Mouse (Mus musculus) gonadal fat pad, adult 2 months (tissue): Measurements from ENCODE around the gene Glycam1. TPM values are rescaled to one million over a fixed set of nuclear protein-coding genes. Genes with fewer than 3 reads are reported as not detected.

ENCODE experiments used
- DNase-seq: peaks from one replicate; pipeline ENCODE4 v3.0.0-alpha.2; 2012; ENCODE audit warnings: low read depth
- polyA plus RNA-seq: library from polyadenylated mRNA; depleted of rRNA; stranded (reverse); fragments of >200 nt; gene quantifications from 2 replicates; pipeline ENCODE4 v1.2.3, GENCODE M21; 2012; rRNA removed

The Glycam1 gene
- polyA plus RNA-seq, 1 experiment: not detected

DNA sequence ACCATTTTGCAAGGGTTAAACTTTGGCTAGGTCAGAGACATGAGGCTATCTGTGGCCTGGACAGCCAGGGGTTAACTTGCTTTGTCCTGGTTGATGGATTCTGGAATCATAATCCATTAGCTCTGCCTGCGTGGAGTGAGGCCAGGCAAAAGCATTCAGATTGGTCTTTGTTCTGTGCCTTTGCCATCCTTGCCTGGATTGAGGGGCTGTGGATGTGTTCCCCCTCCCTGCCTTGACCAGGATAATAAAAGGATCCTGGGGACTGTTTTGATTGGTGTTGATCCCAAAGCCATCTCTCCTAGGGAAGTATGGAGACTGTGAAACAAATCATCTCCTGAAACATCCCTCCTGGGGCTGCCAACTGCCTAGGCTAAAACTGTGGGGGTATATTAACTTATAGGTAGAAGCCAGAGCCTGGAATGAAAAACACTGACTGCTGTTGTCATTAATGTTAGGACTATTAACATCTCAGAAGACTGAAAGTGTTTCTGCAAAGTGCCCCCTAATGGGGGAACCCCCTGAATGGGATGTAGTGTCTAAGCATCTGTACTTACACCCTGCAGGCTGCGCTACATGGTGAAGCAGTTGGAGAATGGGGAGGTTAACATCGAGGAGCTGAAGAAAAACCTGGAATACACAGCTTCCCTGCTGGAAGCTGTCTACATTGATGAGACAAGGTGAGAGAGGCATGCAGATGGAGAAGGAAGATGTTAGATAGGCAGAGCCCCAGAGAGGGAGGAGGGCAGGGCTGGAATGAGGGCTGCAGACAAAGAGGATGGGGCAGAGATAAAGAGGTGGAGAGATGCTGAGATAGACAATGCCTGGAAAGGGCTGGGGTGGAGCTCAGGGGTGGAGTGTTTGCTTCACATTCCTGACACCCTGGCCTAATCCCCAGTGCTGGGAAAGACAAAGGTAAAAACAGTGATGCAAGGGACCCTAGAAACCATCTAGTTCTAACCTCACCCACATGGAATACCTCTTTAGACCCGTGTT is 45.2 kb downstream of the Glycam1 start:
- no peak for DNase-seq

DNA sequence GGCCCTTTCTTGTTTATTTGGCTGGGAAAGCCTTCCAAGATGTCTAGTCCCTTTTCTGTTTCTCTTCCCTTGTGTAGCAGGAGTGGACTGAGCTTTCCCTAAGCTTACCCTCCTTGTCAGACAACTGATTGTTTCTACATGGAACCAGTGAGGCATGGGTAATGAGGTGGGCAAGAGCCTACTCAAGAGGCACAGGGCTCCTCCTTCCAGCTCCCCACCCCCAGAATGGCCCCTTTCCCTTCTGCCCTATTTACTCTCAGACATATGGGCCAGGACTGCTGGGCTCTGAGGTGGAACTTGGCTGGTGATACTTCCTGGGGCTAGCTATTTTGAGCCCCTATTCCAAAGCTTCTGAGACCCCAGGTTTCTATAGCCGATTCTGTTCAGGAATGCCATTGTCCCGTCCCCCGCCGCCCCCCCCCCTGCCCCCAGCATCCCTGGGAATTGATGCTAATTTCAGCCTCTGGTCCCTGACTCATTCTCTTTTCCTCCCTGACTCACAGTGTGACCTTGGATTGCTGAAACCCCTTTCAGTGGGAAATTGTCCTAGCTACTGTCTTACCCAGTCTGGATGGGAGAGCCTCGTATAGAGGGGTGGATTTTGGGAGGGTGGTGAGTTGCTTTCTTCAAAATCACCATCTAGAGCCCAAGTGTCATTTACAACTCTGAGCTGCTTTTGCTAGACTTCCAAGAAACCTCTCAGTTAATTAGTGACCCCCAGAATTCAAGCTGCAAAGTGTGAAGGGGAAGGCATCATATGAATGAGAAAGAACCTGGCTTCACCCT is 46.1 kb downstream of the Glycam1 start:
- no peak for DNase-seq

DNA sequence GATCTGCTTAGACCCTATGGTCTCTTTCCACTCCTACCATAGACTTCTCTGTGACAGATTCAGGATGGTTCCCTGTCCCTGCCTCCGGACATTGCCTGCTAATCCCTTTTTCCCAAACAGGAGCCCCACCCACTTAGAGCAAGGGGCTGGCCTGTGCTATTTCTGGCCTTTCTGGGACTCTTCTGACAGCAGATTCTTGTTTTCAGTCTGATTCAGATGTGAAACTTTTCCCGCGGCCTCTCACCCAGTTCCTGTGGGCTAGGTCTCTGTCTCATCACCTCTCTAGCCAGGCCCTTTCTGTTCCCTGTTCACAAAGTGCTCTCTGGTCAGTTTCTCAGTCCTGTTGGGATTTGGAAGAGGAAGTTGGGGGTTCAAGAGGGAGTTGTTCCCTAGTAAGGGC is 50.0 kb downstream of the Glycam1 start:
- no peak for DNase-seq

DNA sequence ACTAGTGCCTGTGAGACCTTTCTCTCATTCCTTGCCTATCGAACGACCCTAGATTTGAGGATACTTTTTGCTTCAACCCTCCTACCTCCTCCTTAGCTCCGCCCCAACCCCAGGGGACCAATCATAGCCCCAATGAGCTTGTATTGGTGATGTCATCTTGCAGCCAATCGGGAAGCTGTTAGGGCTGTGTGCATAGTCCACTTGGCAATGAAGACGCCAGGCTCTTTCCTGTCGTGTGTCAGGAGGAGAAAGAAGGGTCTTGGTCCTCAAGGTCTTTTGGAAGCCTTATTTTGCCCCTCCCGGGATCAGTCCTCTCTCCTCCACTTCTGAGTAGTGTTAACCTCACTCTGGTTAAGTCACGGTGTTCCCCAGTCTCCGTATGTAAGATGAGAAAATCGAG is 50.8 kb downstream of the Glycam1 start:
- DNase-seq: no peak

DNA sequence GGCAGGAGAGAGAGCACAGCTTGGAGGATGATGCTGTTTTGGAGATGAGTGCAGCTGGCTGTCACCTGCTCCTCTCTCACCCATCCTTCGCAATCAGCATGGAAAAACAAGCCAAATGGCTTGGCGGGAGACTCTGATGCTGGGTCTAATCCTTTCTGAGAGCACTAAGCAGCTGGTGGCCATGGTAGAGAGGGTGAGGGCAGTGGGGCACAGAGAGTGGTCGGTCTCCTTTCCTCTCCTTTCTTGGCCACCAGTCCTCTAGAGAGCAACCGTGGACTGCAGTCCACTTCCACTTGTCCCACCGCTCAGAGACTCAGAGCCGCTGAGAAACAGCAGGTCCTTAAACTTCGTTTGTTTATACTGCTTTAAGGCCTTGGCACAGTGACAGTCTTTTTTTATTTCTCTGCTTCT is 51.3 kb downstream of the Glycam1 start:
- no peak for DNase-seq

Other genes starting within 250 kb of the Glycam1 start
- gene Zfp385a, start 225.0 kb downstream of the Glycam1 start, polyA plus RNA-seq: 17.8 and 23.7 TPM in 2 replicates
- gene Itga5, start 198.3 kb downstream of the Glycam1 start, polyA plus RNA-seq: 19.1 and 20.6 TPM in 2 replicates
- gene Gtsf1, start 134.6 kb downstream of the Glycam1 start, polyA plus RNA-seq: 0.55 and 1.2 TPM in 2 replicates
- gene Gtsf2, start 116.6 kb downstream of the Glycam1 start, polyA plus RNA-seq: 0.41 TPM in 1 of 2 replicates, not detected in the other
- gene Nckap1l, start 111.3 kb downstream of the Glycam1 start, polyA plus RNA-seq: 8.8 and 9.6 TPM in 2 replicates
- gene Pde1b, start 62.0 kb downstream of the Glycam1 start, polyA plus RNA-seq: 5.2 and 6.6 TPM in 2 replicates
- 44.1 and 46.0 TPM in 2 replicates for gene Ppp1r1a, start 27.1 kb downstream of the Glycam1 start, polyA plus RNA-seq
- not detected in 2 replicates for gene Mucl1, start 190.4 kb upstream of the Glycam1 start, polyA plus RNA-seq